Mouse (Mus musculus): ENCODE measurements at regions not wholly inside any gene's neighbourhood (a gene's known extent, or its start where the extent isn't known, plus 50 kb on each side); places are given as distances from the start of the nearest gene placed in this dataset.

- no peak for ATAC-seq (ENCODE audit: low FRiP score)
- no peaks in the 10 kb centered on the region for H3K36me3 ChIP-seq (ENCODE audit: insufficient read depth, low read length)
- H3K4me2 ChIP-seq (ENCODE audit: low read depth, low read length, poor library complexity, severe bottlenecking), result no peak overlapping the region
- no peak overlapping the region for H3K9ac ChIP-seq (replicated peaks; ENCODE audit: low read length, poor library complexity, severe bottlenecking)
- H3K27me3 ChIP-seq (ENCODE audit: insufficient read depth, low read length), result no peaks in the 10 kb centered on the region
- H3K9me3 ChIP-seq (ENCODE audit: low read length), result no peaks in the 10 kb centered on the region
- 88% methylated on average over 2 of the region's 2 CpGs for WGBS
- no peak for DNase-seq (ENCODE audit: low spot score)
- TF ChIP-seq CTCF (IDR thresholded peaks at IDR 0.05), result no peak
- H3K4me3 ChIP-seq (ENCODE audit: low read depth, low read length), result no peak overlapping the region
- H3K27ac ChIP-seq (ENCODE audit: low read depth, low read length), result no peak overlapping the region
- H3K4me1 ChIP-seq (ENCODE audit: insufficient read depth, low read length), result no peaks in the 10 kb centered on the region
Observed at GRCm38 (mm10) chr8:128594114-128594513, 91.3 kb upstream of the Itgb1 start.

- whole genome bisulfite sequencing, result 37% methylated on average over 1 of the region's 1 CpGs
- Histone ChIP-seq H3K4me1 (ENCODE audit: insufficient read depth, low read length) (no peaks in the 10 kb centered on the region), H3K4me2 (ENCODE audit: low read depth, low read length, poor library complexity, severe bottlenecking) (no peak overlapping the region), H3K27ac (ENCODE audit: low read depth, low read length) (no peak overlapping the region), H3K9me3 (ENCODE audit: low read length) (no peaks in the 10 kb centered on the region), H3K4me3 (ENCODE audit: low read depth, low read length) (no peak overlapping the region), H3K27me3 (ENCODE audit: insufficient read depth, low read length) (no peaks in the 10 kb centered on the region), H3K9ac (replicated peaks; ENCODE audit: low read length, poor library complexity, severe bottlenecking) (no peak overlapping the region), H3K36me3 (ENCODE audit: insufficient read depth, low read length) (no peaks in the 10 kb centered on the region)
- ATAC-seq (ENCODE audit: low FRiP score) (no peak), DNase-seq (ENCODE audit: low spot score) (peak; percentile 12)
- TF ChIP-seq CTCF (IDR thresholded peaks at IDR 0.05), result no peak
Observed at GRCm38 (mm10) chr8:128594780-128595179, 90.7 kb upstream of the Itgb1 start.

DNA sequence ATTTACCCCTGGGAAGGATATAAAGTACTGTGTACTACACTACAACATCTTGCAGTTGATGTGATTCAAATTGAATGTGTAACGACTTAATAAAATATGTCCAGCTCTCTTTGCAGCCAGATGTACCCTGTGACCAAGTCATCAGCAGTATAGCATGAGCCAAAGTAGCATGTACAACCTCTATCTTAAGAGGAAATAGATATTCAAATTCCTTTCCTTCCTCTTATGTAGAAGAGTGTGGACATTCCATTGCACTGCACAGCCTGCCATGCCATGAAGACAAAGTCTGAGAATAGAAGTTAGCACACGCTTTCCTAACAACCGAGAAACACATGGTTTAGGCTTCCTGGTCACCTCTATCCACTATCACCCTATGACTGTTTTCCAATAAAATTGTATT lies 79.9 kb upstream of the Itgb1 start:
- ATAC-seq (ENCODE audit: low FRiP score) (no peak), DNase-seq (ENCODE audit: low spot score) (no peak)
- Histone ChIP-seq H3K4me2 (ENCODE audit: low read depth, low read length, poor library complexity, severe bottlenecking) (no peak overlapping the region), H3K36me3 (ENCODE audit: insufficient read depth, low read length) (no peaks in the 10 kb centered on the region), H3K9ac (replicated peaks; ENCODE audit: low read length, poor library complexity, severe bottlenecking) (no peak overlapping the region), H3K27ac (ENCODE audit: low read depth, low read length) (no peak overlapping the region), H3K9me3 (ENCODE audit: low read length) (no peaks in the 10 kb centered on the region), H3K4me1 (ENCODE audit: insufficient read depth, low read length) (no peaks in the 10 kb centered on the region), H3K4me3 (ENCODE audit: low read depth, low read length) (no peak overlapping the region), H3K27me3 (ENCODE audit: insufficient read depth, low read length) (no peaks in the 10 kb centered on the region)
- WGBS, result 97% methylated on average over 3 of the region's 3 CpGs
- no peak for TF ChIP-seq CTCF (IDR thresholded peaks at IDR 0.05)

- WGBS, result 82% methylated on average over 2 of the region's 2 CpGs
- no peaks in the 10 kb centered on the region for H3K36me3 ChIP-seq (ENCODE audit: insufficient read depth, low read length)
- TF ChIP-seq CTCF (IDR thresholded peaks at IDR 0.05), result no peak
Observed at GRCm38 (mm10) chr8:128608876-128609275, 76.6 kb upstream of the Itgb1 start.

GRCm38 (mm10) chr8:128612607-128613006 lies 72.8 kb upstream of the Itgb1 start:
- Histone ChIP-seq H3K36me3 (ENCODE audit: insufficient read depth, low read length) (no peaks in the 10 kb centered on the region), H3K4me2 (ENCODE audit: low read depth, low read length, poor library complexity, severe bottlenecking) (no peak overlapping the region), H3K27ac (ENCODE audit: low read depth, low read length) (no peak overlapping the region), H3K9me3 (ENCODE audit: low read length) (no peaks in the 10 kb centered on the region), H3K4me3 (ENCODE audit: low read depth, low read length) (no peak overlapping the region), H3K9ac (replicated peaks; ENCODE audit: low read length, poor library complexity, severe bottlenecking) (no peak overlapping the region), H3K27me3 (ENCODE audit: insufficient read depth, low read length) (no peaks in the 10 kb centered on the region), H3K4me1 (ENCODE audit: insufficient read depth, low read length) (no peaks in the 10 kb centered on the region)
- no peak for ATAC-seq (ENCODE audit: low FRiP score)
- WGBS, result 82% methylated on average over 5 of the region's 5 CpGs
- DNase-seq (ENCODE audit: low spot score), result no peak
- TF ChIP-seq CTCF (IDR thresholded peaks at IDR 0.05), result no peak

More at GRCm38 (mm10) chr8:128608876-128609275, 76.6 kb upstream of the Itgb1 start:
- no peaks in the 10 kb centered on the region for H3K4me1 ChIP-seq (ENCODE audit: insufficient read depth, low read length)
- H3K9me3 ChIP-seq (ENCODE audit: low read length), result no peaks in the 10 kb centered on the region
- H3K4me2 ChIP-seq (ENCODE audit: low read depth, low read length, poor library complexity, severe bottlenecking), result no peak overlapping the region
- no peak overlapping the region for H3K9ac ChIP-seq (replicated peaks; ENCODE audit: low read length, poor library complexity, severe bottlenecking)
- no peaks in the 10 kb centered on the region for H3K27me3 ChIP-seq (ENCODE audit: insufficient read depth, low read length)
- no peak for DNase-seq (ENCODE audit: low spot score)
- no peak overlapping the region for H3K27ac ChIP-seq (ENCODE audit: low read depth, low read length)
- ATAC-seq (ENCODE audit: low FRiP score), result no peak
- H3K4me3 ChIP-seq (ENCODE audit: low read depth, low read length), result no peak overlapping the region

GRCm38 (mm10) chr8:128617854-128618253 lies 67.6 kb upstream of the Itgb1 start:
- H3K27me3 ChIP-seq (ENCODE audit: insufficient read depth, low read length), result no peaks in the 10 kb centered on the region
- no peak for TF ChIP-seq CTCF (IDR thresholded peaks at IDR 0.05)
- H3K4me2 ChIP-seq (ENCODE audit: low read depth, low read length, poor library complexity, severe bottlenecking), result no peak overlapping the region
- ATAC-seq (ENCODE audit: low FRiP score) (no peak), DNase-seq (ENCODE audit: low spot score) (no peak)
- H3K36me3 ChIP-seq (ENCODE audit: insufficient read depth, low read length), result no peaks in the 10 kb centered on the region
- H3K9me3 ChIP-seq (ENCODE audit: low read length), result no peaks in the 10 kb centered on the region
- H3K4me3 ChIP-seq (ENCODE audit: low read depth, low read length), result no peak overlapping the region
- no peak overlapping the region for H3K9ac ChIP-seq (replicated peaks; ENCODE audit: low read length, poor library complexity, severe bottlenecking)
- 78% methylated on average over 1 of the region's 1 CpGs for WGBS
- no peaks in the 10 kb centered on the region for H3K4me1 ChIP-seq (ENCODE audit: insufficient read depth, low read length)
- no peak overlapping the region for H3K27ac ChIP-seq (ENCODE audit: low read depth, low read length)
